Mouse (Mus musculus): Measurements from ENCODE around the gene Fam184a.

DNA sequence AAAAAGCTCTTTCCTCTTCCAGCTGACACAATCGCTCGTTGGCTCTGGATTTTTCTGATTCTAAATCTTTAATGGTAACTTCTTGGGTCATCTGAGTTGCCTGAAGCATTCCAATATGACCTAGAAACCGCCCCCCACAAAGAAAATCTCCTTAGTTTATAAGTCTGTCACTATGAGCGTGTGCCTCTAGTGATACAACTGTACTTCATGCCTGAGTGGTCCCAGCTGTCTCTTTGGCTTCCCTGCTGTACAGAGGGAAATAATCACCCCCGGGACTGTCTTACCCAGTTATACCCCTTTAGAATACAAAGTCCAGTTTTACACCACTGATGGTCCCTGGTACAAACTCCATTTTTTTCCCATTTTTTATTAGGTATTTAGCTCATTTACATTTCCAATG lies 56.2 kb downstream of the Fam184a start:
- TF ChIP-seq CTCF (IDR thresholded peaks at IDR 0.05; ENCODE audit: low read depth, low read length) (no peak), POLR2A (IDR thresholded peaks at IDR 0.05; ENCODE audit: borderline replicate concordance, low read depth, low read length) (no peak)

Measured in bone marrow macrophage, adult 2 months (primary cell).